Mouse (Mus musculus) layer of hippocampus, adult 2 months (tissue): ENCODE results near the gene Taf9b. TPM values are rescaled to one million over a fixed set of nuclear protein-coding genes. Genes with fewer than 3 reads are reported as not detected.

Experiments used
- DNase-seq, 2 experiments: peaks; one replicate each; pipeline ENCODE4 v3.0.0; 2022; ENCODE audit warnings: low spot score in 2 of 2
- H3K27ac ChIP-seq: fragments of 200-600 bp; 2 replicates; pipeline ENCODE4 v1.8.1; 2022
- H3K4me3 ChIP-seq: fragments of 200-600 bp; 2 replicates; pipeline ENCODE4 v1.8.1; 2022; ENCODE audit warnings: mild to moderate bottlenecking
- CTCF ChIP-seq: fragments of 200-600 bp; conservative IDR thresholded peaks from 2 replicates; pipeline ENCODE4 v1.8.1; 2022; ENCODE audit warnings: antibody characterized with exemption, mild to moderate bottlenecking, moderate library complexity
- total RNA-seq, 2 experiments: library from RNA; stranded (reverse); gene quantifications; 2 replicates each; pipeline ENCODE4 v1.2.3; 2021

The Taf9b gene
- total RNA-seq, 2 experiments from 2014 or later = 23.2 to 23.5 TPM

GRCm38 (mm10) chrX:106184279-106184678 lies 36.7 kb downstream of the Taf9b start:
- DNase-seq = no peak
- H3K4me3 ChIP-seq = no peak overlapping the region
- no peak for TF ChIP-seq CTCF
- no peak overlapping the region for H3K27ac ChIP-seq

GRCm38 (mm10) chrX:106176331-106176730 lies 44.6 kb downstream of the Taf9b start:
- no peak for TF ChIP-seq CTCF
- H3K27ac ChIP-seq = no peak overlapping the region
- DNase-seq = no peak
- H3K4me3 ChIP-seq = no peak overlapping the region

GRCm38 (mm10) chrX:106171853-106172154 lies 49.2 kb downstream of the Taf9b start:
- no peak for DNase-seq
- TF ChIP-seq CTCF = no peak
- no peak overlapping the region for H3K4me3 ChIP-seq
- H3K27ac ChIP-seq = no peak overlapping the region

GRCm38 (mm10) chrX:106171106-106171852 lies 49.7 kb downstream of the Taf9b start:
- peak; percentile 53 to 79 for DNase-seq
- Histone ChIP-seq H3K4me3 (0 out of 2 replicates have a peak overlapping the region, but pooled peaks have one; percentile 17), H3K27ac (no peak overlapping the region)
- peak; percentile 87 for TF ChIP-seq CTCF

- DNase-seq = no peak
- no peak overlapping the region for H3K27ac ChIP-seq
- no peak overlapping the region for H3K4me3 ChIP-seq
- TF ChIP-seq CTCF = peak; percentile 34; the same call in 1 of the 2 replicates
Observed at GRCm38 (mm10) chrX:106165089-106165488, 55.9 kb downstream of the Taf9b start.

GRCm38 (mm10) chrX:106164555-106164954 lies 56.4 kb downstream of the Taf9b start:
- no peak overlapping the region for H3K4me3 ChIP-seq
- TF ChIP-seq CTCF = no peak
- H3K27ac ChIP-seq = no peak overlapping the region
- no peak for DNase-seq

- no peak overlapping the region for H3K27ac ChIP-seq
- TF ChIP-seq CTCF = no peak
- no peak overlapping the region for H3K4me3 ChIP-seq
- no peak for DNase-seq
Observed at GRCm38 (mm10) chrX:106163995-106164394, 57.0 kb downstream of the Taf9b start.

Other genes with a start within 250 kb of the Taf9b start
- gene Magt1, start 209.3 kb downstream of the Taf9b start, total RNA-seq = 10 to 100 TPM; 14.7 to 14.8 TPM
- 100 to 1,000 TPM; 284 to 324 TPM for gene Cox7b, start 205.5 kb downstream of the Taf9b start, total RNA-seq
- 1 to 10 TPM; 7.2 to 7.5 TPM for gene Atp7a, start 193.9 kb downstream of the Taf9b start, total RNA-seq
- 1 to 10 TPM; 1.2 to 1.4 TPM for gene Tlr13, start 78.0 kb downstream of the Taf9b start, total RNA-seq
- gene Pgk1, start 34.1 kb downstream of the Taf9b start, total RNA-seq = 100 to 1,000 TPM; 416 to 483 TPM
- not detected for gene Fnd3c2, start 34.2 kb upstream of the Taf9b start, total RNA-seq